Mouse (Mus musculus) forebrain, embryonic 11.5 days (tissue): Measurements from ENCODE around the gene App. TPM values are rescaled to one million over a fixed set of nuclear protein-coding genes. Genes with fewer than 3 reads are reported as not detected.
A peak's percentile ranks its signal among the peaks of the same experiment; 100 is the strongest.

Experiments used
- ATAC-seq: fragments of 200-750 bp; cut with Nextera tagmentation; replicated peaks from 2 replicates; pipeline ENCODE4 v1.8.0; 2017; ENCODE audit warnings: moderate TSS enrichment; ENCODE audit not compliant: low FRiP score
- DNase-seq: peaks from one replicate; pipeline ENCODE4 v3.0.0-alpha.2; 2017; ENCODE audit warnings: low spot score
- H3K27ac ChIP-seq: fragments of 300-500 bp; sonication (generic); 2 replicates; pipeline ENCODE4 v1.5.1; 2014; ENCODE audit warnings: low read depth, low read length
- H3K27me3 ChIP-seq: fragments of 300-500 bp; sonication (generic); 2 replicates; pipeline ENCODE4 v1.6.1; 2014; ENCODE audit warnings: mild to moderate bottlenecking, low read length, mixed read lengths; ENCODE audit not compliant: control insufficient read depth, insufficient read depth
- H3K36me3 ChIP-seq: fragments of 300-500 bp; sonication (generic); 2 replicates; pipeline ENCODE4 v1.6.1; 2014; ENCODE audit warnings: mild to moderate bottlenecking, low read length, moderate library complexity, mixed read lengths; ENCODE audit not compliant: control insufficient read depth, insufficient read depth
- H3K4me1 ChIP-seq: fragments of 300-500 bp; sonication (generic); replicated peaks from 2 replicates; pipeline ENCODE4 v1.6.1; 2014; ENCODE audit warnings: low read length, mixed read lengths; ENCODE audit not compliant: control insufficient read depth, insufficient read depth
- H3K4me2 ChIP-seq: fragments of 300-500 bp; sonication (generic); 2 replicates; pipeline ENCODE4 v1.6.1; 2014; ENCODE audit warnings: low read depth, mild to moderate bottlenecking, low read length, moderate library complexity, mixed read lengths; ENCODE audit not compliant: severe bottlenecking
- H3K4me3 ChIP-seq: fragments of 300-500 bp; sonication (generic); 2 replicates; pipeline ENCODE4 v1.5.1; 2014; ENCODE audit warnings: low read depth, low read length
- H3K9ac ChIP-seq: fragments of 300-500 bp; sonication (generic); 2 replicates; pipeline ENCODE4 v1.6.1; 2014; ENCODE audit warnings: low read length
- H3K9me3 ChIP-seq: fragments of 300-500 bp; sonication (generic); 2 replicates; pipeline ENCODE4 v1.6.1; 2016; ENCODE audit warnings: low read length, mixed read lengths; ENCODE audit not compliant: control insufficient read depth
- WGBS: fragments of 180-500 bp; shearing (Covaris S2); extraction: QIAGEN DNeasy Blood & Tissue Kit; methylation state at CpG from one replicate; pipeline ENCODE4 v1.1.7; 2014; 5-methylcytosine and 5-hydroxymethylcytosine counted together
- polyA plus RNA-seq: library from polyadenylated mRNA; unstranded; fragments of >200 nt; fragmentation: Nextera tagmentation; extraction: Ambion mirVana; gene quantifications from 2 replicates; pipeline ENCODE4 v1.2.1, GENCODE M21; 2014

The App gene
- polyA plus RNA-seq, 1 experiment from 2014 or later: 134 TPM

- H3K27me3 ChIP-seq: no peaks in the 10 kb centered on the region
- no peak overlapping the region for H3K27ac ChIP-seq
- H3K9me3 ChIP-seq: no peaks in the 10 kb centered on the region
- 86% methylated on average over 2 of the region's 2 CpGs for WGBS
- DNase-seq: no peak
- H3K4me3 ChIP-seq: no peak overlapping the region
- no peak for ATAC-seq
- no peak overlapping the region for H3K4me2 ChIP-seq
- no peak overlapping the region for H3K9ac ChIP-seq
- no peaks in the 10 kb centered on the region for H3K36me3 ChIP-seq
- H3K4me1 ChIP-seq: no peaks in the 10 kb centered on the region; the same call in 1 of the 2 replicates
Observed at GRCm38 (mm10) chr16:85112254-85112653, 61.3 kb downstream of the App start.

GRCm38 (mm10) chr16:85110428-85110827, 63.1 kb downstream of the App start:
- Histone ChIP-seq H3K27ac (no peak overlapping the region), H3K4me2 (no peak overlapping the region), H3K4me3 (no peak overlapping the region), H3K9ac (no peak overlapping the region), H3K9me3 (no peaks in the 10 kb centered on the region), H3K27me3 (no peaks in the 10 kb centered on the region), H3K4me1 (no peaks in the 10 kb centered on the region; the same call in 1 of the 2 replicates), H3K36me3 (no peaks in the 10 kb centered on the region)
- no peak for DNase-seq
- 80% methylated on average over 13 of the region's 13 CpGs for WGBS
- 0 out of 2 replicates have a peak, but pooled peaks have one; percentile 43 for ATAC-seq

GRCm38 (mm10) chr16:85108486-85108885, 65.1 kb downstream of the App start:
- no peak overlapping the region for H3K9ac ChIP-seq
- H3K4me1 ChIP-seq: no peaks in the 10 kb centered on the region; the same call in 1 of the 2 replicates
- H3K4me3 ChIP-seq: no peak overlapping the region
- H3K27ac ChIP-seq: no peak overlapping the region
- H3K27me3 ChIP-seq: no peaks in the 10 kb centered on the region
- DNase-seq: no peak
- 90% methylated on average over 7 of the region's 7 CpGs for WGBS
- no peak for ATAC-seq
- H3K9me3 ChIP-seq: no peaks in the 10 kb centered on the region
- no peaks in the 10 kb centered on the region for H3K36me3 ChIP-seq
- no peak overlapping the region for H3K4me2 ChIP-seq

GRCm38 (mm10) chr16:85106644-85107323, 66.8 kb downstream of the App start:
- Histone ChIP-seq H3K27ac (no peak overlapping the region), H3K4me2 (no peak overlapping the region), H3K4me1 (no peaks in the 10 kb centered on the region; the same call in 1 of the 2 replicates), H3K27me3 (no peaks in the 10 kb centered on the region), H3K4me3 (no peak overlapping the region), H3K9me3 (no peaks in the 10 kb centered on the region), H3K36me3 (no peaks in the 10 kb centered on the region; the same call in 1 of the 2 replicates), H3K9ac (no peak overlapping the region)
- ATAC-seq (peak; percentile 35; the same call in 1 of the 2 replicates), DNase-seq (no peak)
- WGBS: 76% methylated on average over 9 of the region's 9 CpGs

- no peak for ATAC-seq
- Histone ChIP-seq H3K9me3 (no peaks in the 10 kb centered on the region), H3K36me3 (no peaks in the 10 kb centered on the region; the same call in 1 of the 2 replicates), H3K9ac (no peak overlapping the region), H3K27me3 (no peaks in the 10 kb centered on the region), H3K4me2 (no peak overlapping the region), H3K27ac (no peak overlapping the region), H3K4me3 (no peak overlapping the region), H3K4me1 (no peaks in the 10 kb centered on the region; the same call in 1 of the 2 replicates)
- WGBS: 87% methylated on average over 4 of the region's 4 CpGs
- DNase-seq: no peak
Observed at GRCm38 (mm10) chr16:85105603-85106002, 68.0 kb downstream of the App start.

- DNase-seq (no peak), ATAC-seq (no peak)
- H3K9me3 ChIP-seq: no peaks in the 10 kb centered on the region
- no peaks in the 10 kb centered on the region for H3K27me3 ChIP-seq
- H3K4me3 ChIP-seq: no peak overlapping the region
- no peak overlapping the region for H3K27ac ChIP-seq
- H3K4me2 ChIP-seq: no peak overlapping the region
- no peaks in the 10 kb centered on the region for H3K4me1 ChIP-seq
- H3K36me3 ChIP-seq: no peaks in the 10 kb centered on the region; the same call in 1 of the 2 replicates
- H3K9ac ChIP-seq: no peak overlapping the region
- 91% methylated on average over 13 of the region's 13 CpGs for WGBS
Observed at GRCm38 (mm10) chr16:85103116-85103787, 70.3 kb downstream of the App start.

GRCm38 (mm10) chr16:85101544-85101943, 72.0 kb downstream of the App start:
- Histone ChIP-seq H3K9ac (no peak overlapping the region), H3K27ac (no peak overlapping the region), H3K4me1 (no peaks in the 10 kb centered on the region), H3K4me3 (no peak overlapping the region), H3K36me3 (no peaks in the 10 kb centered on the region; the same call in 1 of the 2 replicates), H3K9me3 (no peaks in the 10 kb centered on the region), H3K4me2 (no peak overlapping the region), H3K27me3 (no peaks in the 10 kb centered on the region)
- ATAC-seq (no peak), DNase-seq (no peak)
- WGBS: 86% methylated on average over 3 of the region's 3 CpGs

- 54% methylated on average over 3 of the region's 3 CpGs for WGBS
- Histone ChIP-seq H3K27ac (no peak overlapping the region), H3K36me3 (no peaks in the 10 kb centered on the region; the same call in 1 of the 2 replicates), H3K9ac (no peak overlapping the region), H3K9me3 (no peaks in the 10 kb centered on the region), H3K27me3 (no peaks in the 10 kb centered on the region), H3K4me2 (no peak overlapping the region), H3K4me3 (no peak overlapping the region), H3K4me1 (no peaks in the 10 kb centered on the region)
- ATAC-seq (no peak), DNase-seq (no peak)
Observed at GRCm38 (mm10) chr16:85100806-85101205, 72.8 kb downstream of the App start.
